Mouse (Mus musculus) adrenal gland, postnatal 36 days (tissue): ENCODE data around the gene Bod1. TPM values are rescaled to one million over a fixed set of nuclear protein-coding genes. Genes with fewer than 3 reads are reported as not detected.

Experiments
- DNase-seq, 2 experiments: peaks; one replicate each; pipeline ENCODE4 v3.0.0; 2021; ENCODE audit warnings: mixed read lengths in 1 of 2
- total RNA-seq, 2 experiments: library from RNA; stranded (reverse); gene quantifications; 2 replicates each; pipeline ENCODE4 v1.2.3; 2021

Gene Bod1
- total RNA-seq, 2 experiments from 2014 or later = 64.4 to 73.4 TPM

- no peak for DNase-seq
Measured at GRCm38 (mm10) chr11:31669172-31669869, 2.4 kb downstream of the Bod1 start.

- DNase-seq = no peak
Measured at GRCm38 (mm10) chr11:31664186-31664585, 7.5 kb downstream of the Bod1 start.

DNA sequence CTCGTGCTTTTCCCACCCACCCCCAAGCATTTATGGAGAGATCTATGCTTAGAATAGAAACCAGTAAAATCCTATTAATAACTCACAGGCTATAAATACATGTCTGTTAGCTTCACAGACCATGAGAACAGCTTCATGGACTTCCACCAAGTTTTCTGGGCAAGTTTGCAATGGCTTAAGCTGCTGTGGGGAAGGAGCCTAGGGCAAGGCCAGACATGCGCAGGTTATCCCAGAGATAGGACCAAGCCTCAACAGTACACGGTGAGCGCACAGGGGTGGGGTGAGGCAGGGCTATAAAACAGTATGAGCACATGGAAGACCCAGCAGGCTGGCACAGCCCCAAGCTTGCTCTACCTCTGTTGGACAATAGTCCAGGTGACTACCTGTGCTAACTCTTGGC, 8.2 kb downstream of the Bod1 start:
- no peak for DNase-seq

- DNase-seq = no peak
Measured at GRCm38 (mm10) chr11:31662872-31663446, 8.7 kb downstream of the Bod1 start.

GRCm38 (mm10) chr11:31662214-31662613, 9.5 kb downstream of the Bod1 start:
- DNase-seq = no peak

- no peak for DNase-seq
Measured at GRCm38 (mm10) chr11:31657806-31658175, 13.9 kb downstream of the Bod1 start.

DNA sequence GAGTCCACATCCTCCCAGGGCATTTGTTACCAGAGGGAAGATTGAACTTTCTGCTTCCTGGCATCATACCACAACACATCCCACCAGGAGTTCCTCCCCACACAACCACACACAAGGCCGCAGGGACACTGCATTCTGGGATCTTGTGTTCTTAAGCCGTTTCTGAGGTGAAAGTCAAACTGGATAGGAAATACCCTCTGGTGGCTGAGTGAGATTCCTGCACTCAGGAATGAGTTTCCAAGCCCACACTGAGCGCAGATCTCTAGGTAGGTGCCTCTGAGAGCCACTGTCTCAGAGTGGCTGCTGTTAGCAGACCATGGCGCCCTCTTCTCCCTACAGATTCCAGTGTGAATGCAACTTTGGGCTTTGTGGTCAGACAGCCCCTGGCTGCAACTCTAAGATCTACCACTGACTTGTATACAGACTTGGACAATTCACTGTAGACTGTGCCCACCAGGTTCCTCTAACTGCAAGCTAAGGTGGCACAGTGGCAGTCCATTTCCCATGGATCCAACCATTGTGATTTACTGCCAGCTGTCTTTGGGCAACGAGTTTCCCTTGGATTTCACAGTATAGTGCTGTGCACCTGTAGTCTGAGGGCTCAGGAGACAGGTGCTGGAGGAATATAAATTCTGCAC, 14.4 kb downstream of the Bod1 start:
- no peak for DNase-seq

DNA sequence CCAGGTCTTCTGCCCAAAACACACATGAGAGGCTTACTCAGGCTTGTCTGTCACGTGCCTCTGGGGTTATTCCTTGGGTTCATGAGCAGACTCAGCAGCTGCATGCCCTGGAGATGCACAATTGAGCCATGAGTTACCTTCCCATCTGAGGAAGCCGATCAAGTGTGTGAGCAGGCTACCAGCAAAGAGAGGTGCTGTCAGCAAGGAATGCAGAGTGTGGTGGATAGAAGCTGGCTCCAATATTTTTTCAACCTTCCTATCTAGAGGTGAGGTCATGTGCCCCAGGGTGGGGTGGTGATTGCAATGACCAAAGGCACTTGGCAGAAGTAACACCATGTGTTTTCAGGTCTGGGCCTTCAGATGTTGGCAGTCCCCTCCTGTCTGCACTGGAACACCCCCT, 22.2 kb downstream of the Bod1 start:
- no peak for DNase-seq

GRCm38 (mm10) chr11:31647268-31647667, 24.4 kb downstream of the Bod1 start:
- DNase-seq = no peak

GRCm38 (mm10) chr11:31646571-31646970, 25.1 kb downstream of the Bod1 start:
- DNase-seq = no peak

DNA sequence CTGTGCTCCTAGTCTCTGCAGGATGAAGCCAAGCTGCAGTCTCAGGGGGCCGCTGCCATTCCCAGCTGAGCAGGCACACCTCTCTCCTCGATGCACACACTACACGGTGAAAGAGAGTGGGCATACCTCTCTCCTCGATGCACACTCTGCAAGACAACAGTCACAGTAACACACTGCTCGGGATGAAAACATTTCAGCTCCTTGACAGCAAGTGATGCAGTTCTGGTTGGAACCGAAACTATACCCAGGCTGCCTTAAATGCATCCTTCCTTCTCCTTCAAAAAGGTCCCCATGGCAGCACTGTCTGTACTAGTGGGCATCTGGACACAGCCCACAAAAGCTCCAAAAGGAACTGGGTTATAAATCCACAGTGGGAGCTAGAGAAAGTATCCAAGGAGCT, 28.6 kb downstream of the Bod1 start:
- no peak for DNase-seq

DNA sequence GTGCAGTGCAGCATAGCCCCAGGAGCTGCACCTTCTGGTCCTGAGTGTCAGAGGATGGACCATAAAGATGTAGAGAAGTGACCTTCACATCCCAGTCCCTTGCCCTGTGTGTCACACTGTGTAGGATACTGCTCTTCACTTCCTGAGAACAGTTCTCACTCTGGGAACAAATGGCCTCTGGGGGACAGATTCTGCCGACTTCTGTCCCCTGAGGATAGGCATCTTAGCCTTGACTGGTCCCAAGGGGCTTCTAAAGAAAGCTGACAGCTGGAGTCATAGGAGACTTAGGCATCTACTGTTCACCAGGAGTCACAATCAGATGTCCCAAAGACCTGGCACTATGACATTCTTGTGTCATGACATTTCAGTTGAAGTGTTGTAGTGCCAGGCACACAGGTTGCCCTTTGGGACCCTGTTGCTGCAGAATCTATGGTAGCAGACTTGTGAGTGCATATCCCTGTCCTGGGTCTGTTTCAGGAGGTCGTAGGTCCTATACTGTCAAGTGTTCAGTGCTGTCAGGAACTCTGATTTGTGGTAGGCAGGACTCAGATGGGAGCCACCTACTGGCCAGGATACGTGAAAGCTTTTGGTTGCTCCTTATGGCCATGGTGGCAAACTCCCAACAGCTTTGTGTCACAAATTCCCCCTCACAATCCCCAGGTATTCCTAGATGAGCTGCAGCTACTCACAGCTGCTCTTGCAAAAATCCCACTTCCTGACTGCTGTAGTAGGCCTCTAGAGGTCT, 30.4 kb downstream of the Bod1 start:
- peak in 1 of 2 experiments; percentile 10 for DNase-seq

GRCm38 (mm10) chr11:31640187-31640586, 31.5 kb downstream of the Bod1 start:
- no peak for DNase-seq

DNA sequence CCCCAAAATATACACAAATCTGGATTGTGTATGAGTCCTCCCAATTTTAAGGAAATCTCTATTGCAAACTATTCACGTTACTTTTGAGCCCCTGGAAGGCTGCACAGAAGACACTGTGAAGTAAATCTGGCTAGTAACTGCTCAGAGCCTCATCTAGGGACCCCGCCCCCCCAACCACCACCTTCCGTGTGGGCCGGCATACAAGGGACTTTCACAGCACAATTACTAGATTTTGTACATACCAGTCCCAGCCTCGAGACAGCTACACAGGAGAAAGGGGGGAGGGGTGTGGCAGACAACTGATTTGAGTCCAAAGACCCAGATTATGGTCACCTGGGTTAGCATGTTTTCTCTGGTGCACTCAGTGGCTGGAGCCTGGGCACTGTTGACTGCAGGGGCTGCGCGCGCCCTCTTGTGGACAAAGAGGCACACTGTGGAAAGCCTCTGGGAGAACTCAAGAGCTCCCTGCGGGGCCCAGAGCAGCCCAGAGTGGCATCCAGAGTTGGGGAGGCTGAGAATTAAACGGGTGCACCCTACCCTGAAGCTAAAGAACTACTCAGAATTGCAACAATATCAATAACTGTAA, 33.8 kb downstream of the Bod1 start:
- peak; percentile 78 to 84 for DNase-seq

- no peak for DNase-seq
Measured at GRCm38 (mm10) chr11:31628700-31629099, 43.0 kb downstream of the Bod1 start.

DNA sequence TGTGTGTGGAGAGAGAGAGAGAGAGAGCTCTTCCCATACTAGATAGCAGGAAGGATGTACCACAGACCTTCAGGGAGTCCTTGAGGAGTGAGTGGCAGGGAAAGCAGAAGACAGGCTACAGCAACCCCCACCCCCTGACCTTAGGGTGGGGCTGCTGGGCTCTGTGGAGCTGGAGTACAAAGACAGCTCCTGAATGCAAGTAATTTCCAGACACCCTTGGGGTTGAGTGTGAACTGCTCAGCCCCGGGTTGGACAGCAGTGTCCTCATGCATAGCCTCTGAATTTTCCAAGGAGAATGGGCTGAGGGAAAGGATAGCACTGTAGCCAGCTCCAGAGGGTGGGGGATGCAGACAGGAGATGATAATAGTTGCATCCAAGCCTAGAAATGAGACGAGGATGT, 50.9 kb downstream of the Bod1 start:
- DNase-seq = no peak

DNA sequence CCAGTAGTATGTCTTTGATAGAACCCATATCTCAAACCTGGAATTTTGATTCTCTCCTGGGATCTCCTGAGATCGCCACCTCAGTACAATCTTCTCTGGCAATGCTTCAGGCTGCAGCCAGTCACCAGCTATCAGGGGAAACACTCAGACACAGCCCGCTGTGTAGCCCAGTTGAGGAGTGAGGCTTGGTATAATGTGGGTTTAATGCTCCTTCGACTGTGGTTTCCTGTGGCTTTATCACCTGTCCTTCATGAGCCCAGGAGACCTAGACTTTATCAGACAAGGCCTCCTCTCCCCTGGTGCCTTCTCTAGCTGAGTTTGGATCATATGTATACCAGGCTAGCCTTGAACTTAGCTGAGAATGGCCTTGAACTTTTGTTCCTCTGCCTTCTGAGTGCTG, 53.9 kb downstream of the Bod1 start:
- no peak for DNase-seq

GRCm38 (mm10) chr11:31617236-31617635, 54.4 kb downstream of the Bod1 start:
- DNase-seq = peak; percentile 88 to 92

- DNase-seq = no peak
Measured at GRCm38 (mm10) chr11:31616722-31617121, 55.0 kb downstream of the Bod1 start.
